Mouse (Mus musculus) kidney, adult 2 months (tissue): ENCODE data around the gene Astn2.

Experiments used
- CTCF ChIP-seq: fragments of 200-500 bp; conservative IDR thresholded peaks from 2 replicates; pipeline ENCODE4 v1.5.1; 2011; ENCODE audit warnings: low read depth, mild to moderate bottlenecking, control low read depth, low read length, moderate library complexity, mixed read lengths; ENCODE audit not compliant: insufficient read depth, insufficient read length
- POLR2A ChIP-seq: fragments of 200-500 bp; IDR thresholded peaks from one replicate; pipeline ENCODE4 v1.6.1; 2011; ENCODE audit warnings: low read depth, low read length, control low read depth

DNA sequence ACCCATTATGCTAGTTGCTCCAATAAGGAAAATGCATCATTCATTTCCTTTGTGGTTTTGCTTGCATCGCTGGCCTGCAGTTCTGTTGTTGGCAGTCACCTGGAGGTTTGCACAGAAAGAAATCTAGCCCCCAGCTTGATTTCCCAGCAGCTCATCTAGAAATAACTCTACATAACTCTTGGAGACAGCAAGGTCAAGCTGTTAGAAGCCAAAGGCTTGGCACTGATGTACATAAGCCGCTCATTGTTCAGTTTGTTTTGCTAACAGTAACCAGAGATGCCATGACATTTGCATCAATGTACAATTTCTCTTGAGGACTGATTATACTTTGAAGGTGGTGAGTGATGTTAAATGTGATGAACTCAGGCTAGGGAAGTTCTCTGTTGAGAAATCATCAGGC lies 583.3 kb downstream of the Astn2 start:
- TF ChIP-seq CTCF (no peak), POLR2A (no peak)
